Mouse (Mus musculus): ENCODE measurements at regions not wholly inside any gene's neighbourhood (a gene's known extent, or its start where the extent isn't known, plus 50 kb on each side); places are given as distances from the start of the nearest gene placed in this dataset.
A peak's percentile ranks its signal among the peaks of the same experiment; 100 is the strongest.
"Not testable (repeated sequence)": the region's sequence is repeated elsewhere in the genome, so short reads cannot be mapped to it uniquely, and the experiment has no call there.

DNA sequence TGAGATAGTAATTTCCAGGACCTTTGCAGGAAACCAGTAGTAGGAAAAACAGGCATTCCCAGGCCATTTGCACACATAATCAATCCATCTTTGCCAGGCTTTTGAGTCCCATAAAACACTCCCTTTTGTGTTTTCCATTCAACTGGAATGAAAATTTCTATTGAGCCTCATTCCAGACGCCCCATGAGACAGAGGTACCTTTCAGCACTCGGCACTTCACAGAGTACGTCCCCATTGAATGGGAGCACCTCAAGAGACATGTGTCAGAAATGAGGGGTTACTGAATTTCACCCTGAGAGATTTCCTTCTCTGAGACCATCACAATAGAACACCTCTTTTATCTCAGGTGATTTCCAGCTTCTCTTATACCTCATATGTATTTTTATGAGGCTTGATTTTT lies 493.5 kb upstream of the Gm9747 start:
- H3K27ac ChIP-seq: no peak overlapping the region
- H3K27me3 ChIP-seq: no peaks in the 10 kb centered on the region
- no peak overlapping the region for H3K9ac ChIP-seq
- 75% methylated on average over 3 of the region's 3 CpGs for WGBS
- no peaks in the 10 kb centered on the region for H3K9me3 ChIP-seq (replicated peaks)
- peaks cover 3% of the 10 kb centered on the region for H3K4me1 ChIP-seq
- H3K4me3 ChIP-seq (replicated peaks): no peak overlapping the region
- no peak overlapping the region for H3K4me2 ChIP-seq
- no peak for ATAC-seq (replicated peaks; ENCODE audit: low FRiP score)
- H3K36me3 ChIP-seq: no peaks in the 10 kb centered on the region

DNA sequence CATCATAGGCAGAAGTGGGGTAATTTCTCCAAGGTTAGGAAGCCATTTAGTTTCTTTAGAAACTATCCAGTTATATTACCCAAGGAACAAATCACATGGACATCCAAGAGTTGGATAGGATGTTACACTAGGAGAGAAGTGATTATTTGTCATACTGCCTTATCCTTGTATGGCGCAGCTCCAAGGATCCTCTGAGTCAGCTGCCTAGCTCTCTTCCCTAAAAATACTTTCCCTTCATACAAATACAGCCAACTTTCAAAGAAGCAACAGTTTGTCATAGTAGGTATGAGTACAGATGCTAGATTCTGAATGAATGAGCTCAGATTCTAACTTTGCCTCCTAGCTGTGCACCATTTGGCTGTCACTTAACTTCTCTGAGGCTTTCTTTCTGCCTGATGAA lies 492.9 kb upstream of the Gm9747 start:
- H3K27ac ChIP-seq: no peak overlapping the region
- no peak for ATAC-seq (replicated peaks; ENCODE audit: low FRiP score)
- no peaks in the 10 kb centered on the region for H3K27me3 ChIP-seq
- no peaks in the 10 kb centered on the region for H3K9me3 ChIP-seq (replicated peaks)
- H3K4me2 ChIP-seq: no peak overlapping the region
- peaks cover 9% of the 10 kb centered on the region for H3K4me1 ChIP-seq
- no peaks in the 10 kb centered on the region for H3K36me3 ChIP-seq
- whole genome bisulfite sequencing: 100% methylated on average over 1 of the region's 1 CpGs
- H3K9ac ChIP-seq: no peak overlapping the region
- H3K4me3 ChIP-seq (replicated peaks): no peak overlapping the region

DNA sequence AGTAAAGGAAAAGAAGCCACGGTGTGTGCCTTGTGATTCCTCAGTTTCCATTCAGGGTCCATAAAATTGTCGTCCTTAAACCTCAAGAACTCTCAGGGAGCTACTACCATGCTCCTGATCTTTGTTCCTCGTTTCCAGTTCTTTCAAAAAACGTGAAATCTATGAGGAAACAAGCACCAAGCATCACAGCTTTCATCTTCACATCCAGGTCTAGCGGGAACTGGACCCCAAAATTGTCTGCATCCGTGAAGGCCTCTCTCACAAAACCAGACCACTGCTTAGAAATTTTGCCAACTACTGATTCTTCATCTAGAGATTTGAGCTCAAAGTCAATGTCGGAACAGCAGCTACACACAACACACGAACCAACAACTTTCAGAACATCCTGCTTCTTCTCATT lies 491.0 kb upstream of the Gm9747 start:
- not testable (repeated sequence) for H3K9me3 ChIP-seq (replicated peaks); H3K4me3 ChIP-seq (replicated peaks); H3K9ac ChIP-seq; ATAC-seq (replicated peaks; ENCODE audit: low FRiP score); H3K4me2 ChIP-seq; H3K27ac ChIP-seq; H3K36me3 ChIP-seq; H3K27me3 ChIP-seq
- peaks cover 17% of the 10 kb centered on the region for H3K4me1 ChIP-seq
- 82% methylated on average over 8 of the region's 8 CpGs for WGBS

DNA sequence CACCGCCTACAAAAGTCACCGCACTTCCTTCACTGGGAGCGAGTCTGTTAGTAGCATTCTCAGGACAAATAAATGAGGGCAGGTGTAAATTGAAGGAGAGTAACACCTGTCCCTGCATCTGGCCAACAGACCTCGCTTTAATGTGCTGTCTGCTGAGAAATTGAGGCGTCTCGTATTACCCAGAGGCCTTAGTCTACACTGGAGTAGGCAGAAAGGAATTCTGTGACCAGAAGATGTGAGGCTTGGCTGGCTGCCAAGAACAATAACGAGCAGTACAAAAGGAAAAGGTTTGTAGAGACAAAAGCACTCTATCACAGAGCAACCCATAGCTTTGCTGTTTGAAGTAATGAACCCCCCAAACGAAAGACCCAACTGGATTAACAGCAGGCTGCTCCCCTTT lies 488.4 kb upstream of the Gm9747 start:
- H3K9me3 ChIP-seq (replicated peaks): no peaks in the 10 kb centered on the region
- peak overlapping the region; percentile 78 for H3K27ac ChIP-seq
- ATAC-seq (replicated peaks; ENCODE audit: low FRiP score): peak; percentile 93
- H3K9ac ChIP-seq: no peak overlapping the region
- H3K36me3 ChIP-seq: no peaks in the 10 kb centered on the region
- H3K4me2 ChIP-seq: no peak overlapping the region
- no peak overlapping the region for H3K4me3 ChIP-seq (replicated peaks)
- WGBS: 17% methylated on average over 8 of the region's 8 CpGs
- peaks cover 17% of the 10 kb centered on the region for H3K4me1 ChIP-seq
- no peaks in the 10 kb centered on the region for H3K27me3 ChIP-seq

DNA sequence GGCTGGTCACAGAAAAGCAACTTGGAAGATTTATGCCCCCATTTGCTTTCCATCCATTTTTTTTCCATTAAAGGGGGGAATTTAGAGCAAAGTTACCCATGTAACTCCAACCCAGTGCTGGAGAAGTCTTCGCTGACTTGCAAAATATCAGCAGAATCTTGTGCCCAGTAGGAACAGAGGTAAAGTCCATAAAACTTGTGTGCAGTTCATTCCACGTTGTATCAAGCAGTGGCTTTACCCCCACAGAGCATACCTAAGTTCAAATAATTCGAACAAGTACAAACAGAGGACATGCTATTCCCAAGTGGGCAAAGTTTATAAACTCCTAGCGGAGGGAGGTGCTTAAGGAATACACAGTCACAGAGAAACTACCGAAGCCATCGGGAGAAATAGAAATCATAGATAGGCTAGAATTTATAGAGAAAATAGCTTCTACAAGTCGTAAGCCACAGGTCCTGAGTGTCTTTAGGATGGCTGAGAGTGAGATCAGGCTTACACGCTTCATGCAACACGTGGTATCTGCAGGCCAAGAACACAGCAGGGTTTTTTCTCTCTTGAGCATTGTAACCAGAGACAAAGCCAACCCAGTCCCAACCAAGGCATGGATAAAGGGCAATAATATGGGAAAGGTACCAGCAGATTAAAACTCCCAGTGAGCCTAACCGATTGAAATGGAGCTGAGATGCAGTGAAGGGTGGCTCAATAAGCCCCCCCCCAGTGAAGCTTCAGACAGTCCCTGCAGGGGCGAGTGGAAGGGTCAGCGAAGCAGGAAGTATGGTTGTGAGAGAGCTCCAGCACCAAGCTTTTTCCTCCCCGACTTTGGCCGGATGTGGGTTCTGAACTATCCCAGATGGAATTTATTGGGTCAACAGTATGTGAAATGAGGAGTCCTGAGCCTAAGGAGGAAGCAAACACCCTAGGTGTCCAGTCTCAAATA lies 487.6 kb upstream of the Gm9747 start:
- WGBS: 54% methylated on average over 14 of the region's 14 CpGs
- Histone ChIP-seq H3K4me2 (no peak overlapping the region), H3K36me3 (no peaks in the 10 kb centered on the region), H3K9me3 (replicated peaks) (no peaks in the 10 kb centered on the region), H3K4me1 (peaks cover 17% of the 10 kb centered on the region), H3K27ac (peak overlapping the region; percentile 78), H3K27me3 (no peaks in the 10 kb centered on the region), H3K4me3 (replicated peaks) (no peak overlapping the region), H3K9ac (no peak overlapping the region)
- ATAC-seq (replicated peaks; ENCODE audit: low FRiP score): peak; percentile 69

DNA sequence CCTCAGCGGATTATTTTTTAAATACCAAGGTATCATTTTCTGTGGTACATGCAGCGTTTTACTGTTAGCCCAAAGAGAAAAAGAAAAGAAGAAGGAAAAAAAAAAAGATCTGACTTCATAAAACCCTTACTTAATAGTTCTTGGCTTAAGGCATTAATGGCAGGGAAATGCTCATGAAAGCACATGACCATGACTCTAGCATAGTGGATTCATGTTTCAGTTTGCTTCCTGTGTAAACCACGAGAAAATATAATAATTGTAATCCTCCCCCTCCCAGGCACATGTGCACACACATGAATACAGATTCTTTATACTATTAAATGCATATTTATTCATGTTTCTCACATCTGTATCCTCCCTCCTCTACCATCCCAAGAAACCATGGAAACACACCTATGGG lies 486.9 kb upstream of the Gm9747 start:
- Histone ChIP-seq H3K9me3 (replicated peaks) (no peaks in the 10 kb centered on the region), H3K4me2 (no peak overlapping the region), H3K4me1 (peaks cover 17% of the 10 kb centered on the region), H3K4me3 (replicated peaks) (no peak overlapping the region), H3K36me3 (no peaks in the 10 kb centered on the region), H3K9ac (no peak overlapping the region), H3K27ac (no peak overlapping the region), H3K27me3 (no peaks in the 10 kb centered on the region)
- 74% methylated on average over 3 of the region's 3 CpGs for WGBS
- no peak for ATAC-seq (replicated peaks; ENCODE audit: low FRiP score)

DNA sequence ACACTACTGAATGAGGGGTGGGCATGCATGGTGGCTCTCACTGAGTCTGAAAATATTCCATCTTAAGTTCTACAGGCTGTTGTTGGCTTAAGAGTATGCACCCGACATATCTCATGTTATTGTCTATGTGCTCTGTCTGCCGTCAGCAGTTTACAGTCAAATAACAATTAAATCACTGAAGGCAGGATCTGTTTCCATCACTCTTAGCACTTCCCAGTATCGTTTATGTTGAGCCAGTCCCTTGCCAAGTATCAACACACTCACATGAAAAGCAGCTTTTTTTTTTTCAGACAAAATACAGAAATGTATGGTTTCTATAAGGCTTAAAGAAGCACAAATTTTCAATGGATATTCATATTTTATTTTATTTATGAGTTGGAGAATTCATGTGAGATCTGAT lies 485.9 kb upstream of the Gm9747 start:
- 63% methylated on average over 3 of the region's 3 CpGs for WGBS
- no peaks in the 10 kb centered on the region for H3K9me3 ChIP-seq (replicated peaks)
- H3K27me3 ChIP-seq: no peaks in the 10 kb centered on the region
- H3K36me3 ChIP-seq: no peaks in the 10 kb centered on the region
- H3K27ac ChIP-seq: no peak overlapping the region
- H3K4me3 ChIP-seq (replicated peaks): no peak overlapping the region
- ATAC-seq (replicated peaks; ENCODE audit: low FRiP score): no peak
- H3K4me1 ChIP-seq: peaks cover 17% of the 10 kb centered on the region
- H3K9ac ChIP-seq: no peak overlapping the region
- no peak overlapping the region for H3K4me2 ChIP-seq

DNA sequence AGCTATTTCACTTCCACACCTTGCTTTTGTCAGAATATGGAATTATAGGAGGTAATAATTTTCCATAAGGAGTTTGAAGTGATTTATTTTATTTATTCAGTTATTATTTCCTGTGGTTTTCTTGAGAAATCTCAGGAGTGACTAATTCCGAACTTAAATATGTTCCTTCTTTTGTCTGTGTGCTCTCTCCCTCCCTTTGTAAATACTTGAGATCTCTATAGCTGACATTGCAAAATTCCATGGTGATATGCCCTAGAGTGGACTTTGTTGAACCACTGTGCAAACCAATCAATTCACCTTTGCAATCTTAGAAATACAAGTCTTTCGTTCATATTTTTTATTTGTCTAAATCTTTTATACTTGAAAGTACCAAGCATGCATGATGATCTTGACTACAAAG lies 478.8 kb upstream of the Gm9747 start:
- Histone ChIP-seq H3K4me1 (no peaks in the 10 kb centered on the region), H3K27ac (no peak overlapping the region), H3K4me2 (no peak overlapping the region), H3K36me3 (no peaks in the 10 kb centered on the region), H3K9ac (no peak overlapping the region), H3K9me3 (replicated peaks) (no peaks in the 10 kb centered on the region), H3K27me3 (no peaks in the 10 kb centered on the region), H3K4me3 (replicated peaks) (no peak overlapping the region)
- ATAC-seq (replicated peaks; ENCODE audit: low FRiP score): no peak
- 91% methylated on average over 2 of the region's 2 CpGs for WGBS

DNA sequence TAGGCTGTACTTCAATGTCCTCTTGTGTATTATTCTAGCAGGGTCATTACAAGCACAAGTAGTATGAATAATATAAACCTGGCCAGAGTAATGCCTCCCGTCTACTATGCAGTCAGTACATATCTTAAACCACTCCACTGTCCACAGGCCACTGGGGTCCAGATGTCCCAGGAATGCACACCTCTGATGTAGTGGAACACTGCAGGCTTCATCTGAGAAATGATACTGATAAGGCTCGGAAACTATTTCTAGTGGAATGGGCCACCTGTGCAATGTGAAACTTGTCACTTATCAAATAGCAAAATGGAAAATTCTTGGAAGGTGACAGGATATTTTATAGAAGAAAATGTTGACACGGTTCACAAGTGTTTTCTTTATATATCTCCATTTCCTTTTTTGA lies 477.6 kb upstream of the Gm9747 start:
- WGBS: 66% methylated on average over 3 of the region's 3 CpGs
- no peak for ATAC-seq (replicated peaks; ENCODE audit: low FRiP score)
- H3K9ac ChIP-seq: no peak overlapping the region
- H3K27ac ChIP-seq: no peak overlapping the region
- no peaks in the 10 kb centered on the region for H3K36me3 ChIP-seq
- H3K9me3 ChIP-seq (replicated peaks): no peaks in the 10 kb centered on the region
- no peak overlapping the region for H3K4me3 ChIP-seq (replicated peaks)
- H3K27me3 ChIP-seq: no peaks in the 10 kb centered on the region
- H3K4me2 ChIP-seq: no peak overlapping the region
- H3K4me1 ChIP-seq: no peaks in the 10 kb centered on the region

DNA sequence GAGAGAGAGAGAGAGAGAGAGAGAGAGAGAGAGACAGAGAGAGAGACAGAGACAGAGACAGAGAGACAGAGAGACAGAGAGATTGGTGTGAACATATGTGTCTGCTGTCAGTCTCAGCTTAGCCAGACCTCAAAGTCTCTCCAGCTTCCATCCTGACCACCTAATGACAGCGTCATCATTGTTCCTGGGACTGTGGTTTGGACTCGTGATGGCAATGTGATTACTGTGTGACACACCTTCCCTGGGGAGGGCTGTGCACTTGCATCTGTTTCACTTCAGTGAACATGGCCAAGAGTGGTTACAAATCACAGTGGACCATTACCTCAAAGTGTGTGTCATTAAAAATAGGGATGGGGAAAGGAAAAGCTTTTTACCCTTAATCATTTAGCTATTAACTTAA lies 477.2 kb upstream of the Gm9747 start:
- H3K4me2 ChIP-seq: no peak overlapping the region
- no peaks in the 10 kb centered on the region for H3K9me3 ChIP-seq (replicated peaks)
- no peak overlapping the region for H3K9ac ChIP-seq
- H3K27me3 ChIP-seq: no peaks in the 10 kb centered on the region
- no peaks in the 10 kb centered on the region for H3K36me3 ChIP-seq
- H3K4me1 ChIP-seq: no peaks in the 10 kb centered on the region
- H3K4me3 ChIP-seq (replicated peaks): no peak overlapping the region
- no peak overlapping the region for H3K27ac ChIP-seq
- ATAC-seq (replicated peaks; ENCODE audit: low FRiP score): 0 out of 2 replicates have a peak, but pooled peaks have one; percentile 52
- 42% methylated on average over 2 of the region's 2 CpGs for WGBS

DNA sequence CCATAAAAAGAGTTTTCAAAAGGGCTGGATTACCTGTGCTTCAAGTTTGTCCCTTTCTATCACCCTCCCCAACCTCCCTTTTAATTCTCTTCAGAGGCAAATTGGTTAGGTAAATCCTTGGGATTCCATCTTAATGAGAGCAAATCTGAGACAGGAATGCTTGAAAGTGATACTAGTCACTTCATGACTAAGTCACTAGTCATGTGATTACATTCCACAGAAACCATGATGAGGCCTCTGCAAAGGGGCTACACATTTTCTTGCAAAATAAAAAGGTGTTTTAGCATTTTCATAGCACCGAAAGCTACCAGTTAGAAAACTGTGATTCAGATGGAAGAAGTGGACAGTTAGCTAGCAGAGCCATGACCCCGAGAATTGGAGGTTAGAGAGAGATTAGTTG lies 473.0 kb upstream of the Gm9747 start:
- ATAC-seq (replicated peaks; ENCODE audit: low FRiP score): no peak
- Histone ChIP-seq H3K4me2 (no peak overlapping the region), H3K9me3 (replicated peaks) (no peaks in the 10 kb centered on the region), H3K27ac (no peak overlapping the region), H3K27me3 (no peaks in the 10 kb centered on the region), H3K4me1 (no peaks in the 10 kb centered on the region), H3K9ac (no peak overlapping the region), H3K36me3 (no peaks in the 10 kb centered on the region), H3K4me3 (replicated peaks) (no peak overlapping the region)
- 82% methylated on average over 2 of the region's 2 CpGs for WGBS

DNA sequence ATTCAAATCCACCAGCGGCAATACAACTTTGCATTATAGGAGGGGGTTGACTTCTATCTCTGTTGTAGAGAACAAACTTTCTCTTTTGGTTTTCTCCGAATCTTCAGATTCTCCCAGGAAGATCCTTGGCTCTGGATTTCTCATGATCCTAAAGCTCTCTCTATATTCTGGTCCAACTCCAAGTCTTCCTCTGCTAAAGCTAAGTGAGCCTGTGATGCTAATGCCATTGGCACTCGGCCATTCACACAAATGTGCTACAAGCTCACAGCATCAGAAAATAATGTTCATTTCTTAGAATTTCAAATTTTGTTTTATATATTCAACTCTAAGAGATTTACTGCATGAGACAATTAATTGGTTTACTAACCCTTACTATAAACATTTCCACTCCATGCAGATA lies 461.2 kb upstream of the Gm9747 start:
- Histone ChIP-seq H3K9ac (no peak overlapping the region), H3K4me2 (no peak overlapping the region), H3K4me1 (no peaks in the 10 kb centered on the region), H3K27ac (no peak overlapping the region), H3K27me3 (no peaks in the 10 kb centered on the region), H3K4me3 (replicated peaks) (no peak overlapping the region), H3K36me3 (no peaks in the 10 kb centered on the region), H3K9me3 (replicated peaks) (no peaks in the 10 kb centered on the region)
- ATAC-seq (replicated peaks; ENCODE audit: low FRiP score): no peak
- WGBS: 87% methylated on average over 3 of the region's 3 CpGs

DNA sequence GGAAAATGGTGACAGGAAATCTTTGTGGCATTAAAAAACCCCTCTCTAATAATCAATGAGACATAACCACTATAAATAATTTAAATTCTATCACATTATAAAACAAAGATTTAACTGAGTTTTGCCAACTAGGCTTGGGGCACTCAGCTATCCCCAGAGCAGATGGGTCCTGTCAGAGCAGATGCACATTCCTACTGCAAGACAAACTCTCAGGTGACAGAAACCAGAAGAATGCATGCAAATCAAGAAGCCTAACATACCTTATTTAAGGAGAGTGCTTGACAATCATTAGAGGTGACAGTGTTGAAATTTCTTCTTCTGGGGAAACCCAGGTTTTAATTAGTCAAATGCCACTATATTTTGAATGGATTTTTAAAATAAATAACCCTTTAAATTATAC lies 452.3 kb upstream of the Gm9747 start:
- H3K9me3 ChIP-seq (replicated peaks): no peaks in the 10 kb centered on the region
- H3K4me1 ChIP-seq: no peaks in the 10 kb centered on the region
- no peak overlapping the region for H3K4me3 ChIP-seq (replicated peaks)
- no peak overlapping the region for H3K9ac ChIP-seq
- no peak overlapping the region for H3K4me2 ChIP-seq
- ATAC-seq (replicated peaks; ENCODE audit: low FRiP score): no peak
- no peak overlapping the region for H3K27ac ChIP-seq
- no peaks in the 10 kb centered on the region for H3K36me3 ChIP-seq
- H3K27me3 ChIP-seq: no peaks in the 10 kb centered on the region
